Mouse (Mus musculus) heart, postnatal 10 days (tissue): ENCODE measurements at regions not wholly inside any gene's neighbourhood (a gene's known extent, or its start where the extent isn't known, plus 50 kb on each side); places are given as distances from the start of the nearest gene placed in this dataset.

Source experiments
- DNase-seq, 2 experiments: peaks; one replicate each; pipeline ENCODE4 v3.0.0; 2021
- intact Hi-C: fragments of 180-260 bp; cut with DNase I; formaldehyde crosslinking; loops from one replicate; pipeline ENCODE4 v1.15.1; 2025

DNA sequence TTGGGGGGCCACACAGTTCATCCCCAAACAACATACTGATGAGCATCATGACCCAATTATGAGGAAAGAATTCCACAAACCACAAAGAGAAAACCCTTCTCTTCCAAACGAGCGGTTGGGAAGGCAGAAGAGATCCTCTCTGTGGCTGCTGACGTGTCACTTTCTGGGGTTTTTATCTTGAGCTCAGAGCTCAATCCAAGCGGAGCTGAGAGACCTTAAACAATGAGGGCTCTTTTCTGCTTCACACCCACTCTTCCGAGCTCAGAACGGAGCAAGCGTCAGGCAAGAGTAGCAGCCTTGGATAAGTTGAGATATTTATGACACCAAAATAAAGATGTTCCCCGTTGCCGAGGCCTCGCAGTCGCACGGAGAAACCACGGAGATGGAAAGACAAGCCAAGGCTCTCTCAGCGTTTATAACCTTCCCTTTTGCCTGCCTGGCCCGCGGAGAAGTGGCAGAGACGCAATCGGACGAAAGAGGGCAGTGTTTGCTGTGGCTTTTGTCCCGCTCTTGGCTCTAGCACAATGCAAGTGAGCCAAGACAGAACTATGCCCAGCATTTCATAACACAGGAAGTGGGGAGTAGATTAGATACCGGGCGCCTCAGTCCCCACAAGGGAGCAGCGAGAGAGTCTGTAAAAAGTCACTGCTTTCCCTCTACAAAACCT, 100.7 kb downstream of the Chic2 start:
- DNase-seq: peak; percentile 94 to 95
- intact Hi-C loops: loop anchor here (1.0 to 10.0 kb wide), 5 partner anchors 148 to 1259 kb away; no protein-coding TSS in a partner anchor

DNA sequence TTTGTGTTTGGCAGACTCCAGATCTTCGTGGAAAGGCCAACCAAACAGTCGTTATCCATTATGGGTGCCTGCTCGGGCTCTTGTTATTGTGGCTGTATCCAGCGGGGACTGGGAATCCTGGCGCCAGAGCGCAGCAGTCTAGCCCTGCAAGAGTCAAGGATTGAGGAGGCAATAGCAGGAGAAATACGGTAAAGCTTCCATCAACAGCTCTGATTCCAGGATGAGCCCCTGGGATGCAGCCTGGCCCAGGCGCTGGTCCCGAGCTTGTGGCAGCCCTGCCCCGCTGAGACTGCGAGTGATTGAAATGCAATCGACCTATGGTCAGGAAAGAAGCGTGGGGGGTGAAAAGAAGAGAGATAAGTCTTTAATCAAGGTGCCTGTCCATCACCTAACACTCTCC, 103.1 kb downstream of the Chic2 start:
- intact Hi-C loops: loop anchor here (5.0 to 10.0 kb wide), 3 partner anchors 299 to 1257 kb away; no protein-coding TSS in a partner anchor
- DNase-seq: peak; percentile 46 to 55

- intact Hi-C loops: no loop called here
Measured at GRCm38 (mm10) chr5:74937416-74937940, 107.1 kb downstream of the Chic2 start.

DNA sequence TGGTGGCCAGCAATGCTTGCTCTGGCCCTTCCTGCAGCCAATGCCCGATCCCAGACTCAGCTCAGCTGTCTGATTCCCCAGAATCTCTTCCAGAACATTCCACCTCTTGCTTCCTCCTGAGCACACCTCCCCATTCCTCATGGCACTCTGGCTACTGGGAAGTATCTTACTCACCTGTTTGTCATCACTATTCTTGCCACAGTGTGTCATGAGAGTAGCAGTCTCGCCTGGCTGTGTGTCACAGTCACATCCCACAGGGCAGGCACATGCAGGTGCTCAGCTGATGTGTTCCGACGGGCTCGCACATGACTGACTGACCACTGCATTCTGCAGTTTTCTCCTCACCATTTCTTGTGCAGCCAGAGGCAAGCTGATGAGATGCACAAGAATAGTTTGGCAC, 108.5 kb downstream of the Chic2 start:
- intact Hi-C loops: no loop called here
- DNase-seq: peak in 1 of 2 experiments; percentile 40

More at GRCm38 (mm10) chr5:74937416-74937940, 107.1 kb downstream of the Chic2 start:
- no peak for DNase-seq

GRCm38 (mm10) chr5:74935676-74936075, 108.9 kb downstream of the Chic2 start:
- peak; percentile 43 to 48 for DNase-seq
- intact Hi-C loops: no loop called here

- intact Hi-C loops: no loop called here
- no peak for DNase-seq
Measured at GRCm38 (mm10) chr5:74933276-74933675, 111.3 kb downstream of the Chic2 start.

- intact Hi-C loops: no loop called here
- DNase-seq: no peak
Measured at GRCm38 (mm10) chr5:74932206-74932605, 112.4 kb downstream of the Chic2 start.

- intact Hi-C loops: no loop called here
- no peak for DNase-seq
Measured at GRCm38 (mm10) chr5:74931765-74932164, 112.8 kb downstream of the Chic2 start.

DNA sequence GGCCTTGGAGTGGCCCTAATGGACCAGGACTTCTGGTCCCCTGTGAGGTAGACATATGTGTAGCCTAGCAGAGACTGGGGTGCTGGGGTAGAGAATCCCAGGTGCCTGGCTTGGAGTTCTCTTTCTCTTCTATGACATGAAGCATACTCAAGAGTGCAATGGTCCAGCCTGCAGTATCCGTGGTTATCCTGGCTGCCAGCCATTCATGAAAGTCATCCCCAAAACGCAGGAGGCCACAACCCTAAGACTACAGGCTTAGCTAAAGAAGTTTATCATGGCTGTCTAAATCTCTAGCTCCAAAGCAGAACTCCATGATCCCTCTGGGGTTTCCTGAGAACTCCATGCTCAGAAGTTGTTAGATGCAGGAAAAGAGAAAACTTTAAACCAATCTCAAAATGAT, 117.0 kb downstream of the Chic2 start:
- intact Hi-C loops: no loop called here

GRCm38 (mm10) chr5:74925769-74926168, 118.8 kb downstream of the Chic2 start:
- intact Hi-C loops: no loop called here
- DNase-seq: no peak

More for the DNA sequence above, 117.0 kb downstream of the Chic2 start:
- DNase-seq: no peak

DNA sequence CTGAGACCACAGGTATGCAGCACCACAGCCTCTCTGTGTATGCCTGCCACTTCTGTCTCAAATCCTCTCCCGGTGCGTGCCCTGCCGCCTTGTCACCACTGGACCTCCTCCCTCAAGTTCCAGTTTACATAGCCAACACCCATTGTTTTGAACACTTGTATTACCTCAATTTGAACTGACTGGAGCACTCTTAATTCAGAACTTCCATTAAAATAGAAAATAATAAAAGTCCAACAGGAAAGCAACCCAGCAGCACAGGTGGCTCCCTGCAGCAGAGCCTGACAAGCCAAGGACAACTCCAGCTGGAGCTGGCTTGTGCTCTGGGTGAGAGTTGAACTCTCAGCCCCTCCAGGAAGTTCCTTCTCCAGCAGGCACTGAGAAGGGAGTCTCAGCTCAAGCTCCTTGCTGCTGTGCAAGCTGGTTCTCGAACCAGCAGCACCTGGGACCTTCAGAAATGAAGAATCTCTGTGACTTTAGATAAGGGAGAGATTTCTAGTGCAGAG, 120.5 kb downstream of the Chic2 start:
- intact Hi-C loops: no loop called here

GRCm38 (mm10) chr5:74923337-74923736, 121.2 kb downstream of the Chic2 start:
- intact Hi-C loops: no loop called here
- peak; percentile 41 to 53 for DNase-seq

More for the DNA sequence above, 120.5 kb downstream of the Chic2 start:
- DNase-seq: peak; percentile 33 to 47

DNA sequence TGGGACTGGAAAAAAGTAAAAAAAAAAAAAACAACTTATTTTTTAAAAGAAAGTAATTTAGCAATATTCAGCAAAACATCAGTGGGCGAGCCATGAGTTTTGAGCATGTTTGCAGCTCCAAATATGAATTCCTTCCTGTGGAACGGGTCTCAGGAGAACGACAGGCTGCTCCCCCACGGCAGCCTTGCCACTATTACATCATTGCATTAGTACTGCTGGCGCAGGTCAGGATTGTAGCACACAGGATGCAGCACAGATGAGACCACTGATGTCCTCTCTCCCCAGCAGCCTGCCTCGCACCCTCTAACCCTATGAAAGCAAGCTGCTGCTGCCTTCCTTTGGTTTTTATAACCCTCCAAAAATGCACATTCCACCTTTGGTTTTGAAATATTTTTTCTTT, 121.7 kb downstream of the Chic2 start:
- intact Hi-C loops: no loop called here

GRCm38 (mm10) chr5:74920939-74921338, 123.6 kb downstream of the Chic2 start:
- intact Hi-C loops: no loop called here
- DNase-seq: no peak

More for the DNA sequence above, 121.7 kb downstream of the Chic2 start:
- no peak for DNase-seq

GRCm38 (mm10) chr5:74920490-74920889, 124.1 kb downstream of the Chic2 start:
- no peak for DNase-seq
- intact Hi-C loops: no loop called here

- DNase-seq: no peak
- intact Hi-C loops: no loop called here
Measured at GRCm38 (mm10) chr5:74905504-74906061, 139.0 kb downstream of the Chic2 start.

DNA sequence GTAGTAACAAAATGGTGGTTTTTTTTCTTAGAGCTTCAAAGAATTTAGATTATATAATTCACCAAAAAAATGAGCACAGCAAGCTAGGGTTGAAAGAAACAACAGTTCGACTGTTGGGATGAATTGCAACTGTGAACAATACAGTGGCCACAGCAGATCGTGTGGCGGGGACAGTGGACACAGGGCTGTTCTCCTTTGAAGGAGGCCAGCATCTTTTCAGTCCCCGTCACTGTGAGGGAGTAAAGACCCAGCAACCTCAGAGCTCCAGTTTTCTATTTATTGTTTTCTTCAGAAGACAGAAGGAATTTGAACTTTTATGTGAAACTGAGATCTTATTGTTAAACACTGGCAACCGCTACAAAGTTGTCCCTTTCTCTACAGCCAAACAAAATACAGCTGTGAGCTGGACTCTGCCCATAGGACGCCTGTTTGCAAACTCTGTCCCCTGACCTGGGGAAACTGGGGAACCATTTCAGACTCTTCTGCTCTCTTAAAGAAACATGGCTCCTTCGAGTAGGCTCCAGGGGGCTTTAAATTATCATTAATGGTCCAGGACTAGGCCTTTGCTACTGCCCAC, 139.6 kb downstream of the Chic2 start:
- intact Hi-C loops: no loop called here
- DNase-seq: peak; percentile 46 to 55

GRCm38 (mm10) chr5:74904327-74904726, 140.2 kb downstream of the Chic2 start:
- intact Hi-C loops: no loop called here
- no peak for DNase-seq

GRCm38 (mm10) chr5:74903711-74904110, 140.9 kb downstream of the Chic2 start:
- intact Hi-C loops: no loop called here

GRCm38 (mm10) chr5:74897133-74897532, 147.4 kb downstream of the Chic2 start:
- intact Hi-C loops: no loop called here
- peak; percentile 36 for DNase-seq

More at GRCm38 (mm10) chr5:74903711-74904110, 140.9 kb downstream of the Chic2 start:
- no peak for DNase-seq

GRCm38 (mm10) chr5:74893276-74893675, 151.3 kb downstream of the Chic2 start:
- DNase-seq: no peak
- intact Hi-C loops: no loop called here
